Mouse (Mus musculus): ENCODE data around the gene Tgfb2. TPM values are rescaled to one million over a fixed set of nuclear protein-coding genes. Genes with fewer than 3 reads are reported as not detected.

Tgfb2 gene
- total RNA-seq, 4 experiments from 2014 or later, result 23.8 to 32.4 (median 26.5) TPM

DNA sequence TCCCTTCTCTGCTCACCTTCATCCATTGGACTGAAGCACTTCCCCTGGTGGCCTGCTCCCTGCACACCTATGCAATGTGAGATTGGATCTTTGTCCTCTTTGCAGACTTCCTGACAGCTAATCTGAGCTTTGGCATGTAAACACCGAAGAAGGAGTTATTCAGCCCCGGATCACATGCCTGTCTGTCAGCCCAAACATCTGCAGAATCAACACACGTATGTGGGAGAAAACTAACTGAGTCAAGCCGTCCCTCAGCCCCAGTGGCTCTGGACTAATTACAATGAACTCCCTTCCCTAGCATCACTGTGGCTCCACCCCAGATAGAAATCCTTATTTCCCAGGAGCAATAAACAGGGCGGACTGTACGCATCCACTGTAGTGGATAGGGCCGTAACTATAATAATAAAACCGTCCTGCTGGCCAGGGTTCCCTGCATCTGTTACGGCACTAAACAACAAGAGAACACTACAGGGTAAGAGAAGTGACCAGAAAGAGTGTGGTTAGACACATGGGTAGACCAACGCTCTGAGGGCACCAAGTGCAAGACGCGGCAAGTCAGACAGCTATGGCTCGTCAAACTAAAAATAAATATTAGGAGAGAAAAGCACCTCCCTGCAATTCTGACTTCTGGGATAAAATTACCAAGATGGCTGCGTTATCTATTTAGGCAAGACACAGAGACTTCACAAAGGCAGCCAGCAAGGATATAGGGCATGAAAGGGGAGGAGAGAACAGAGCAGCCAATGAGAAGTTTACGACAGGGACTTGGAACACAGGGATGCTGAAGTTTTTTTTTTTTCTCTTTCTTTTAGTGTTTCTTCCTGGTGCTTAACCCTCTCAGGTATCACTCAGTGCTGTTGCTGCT is 3.2 kb downstream of the Tgfb2 start:
- no peak for DNase-seq (ENCODE audit: low spot score in 2 of 2)

- DNase-seq (ENCODE audit: low spot score in 2 of 2), result no peak
Measured at GRCm38 (mm10) chr1:186701206-186701905, 4.4 kb downstream of the Tgfb2 start.

GRCm38 (mm10) chr1:186700496-186700895 is 5.3 kb downstream of the Tgfb2 start:
- DNase-seq (ENCODE audit: low spot score in 2 of 2), result no peak

- DNase-seq (ENCODE audit: low spot score in 2 of 2), result no peak
Measured at GRCm38 (mm10) chr1:186698583-186699338, 7.0 kb downstream of the Tgfb2 start.

- DNase-seq (ENCODE audit: low spot score in 2 of 2), result no peak
Measured at GRCm38 (mm10) chr1:186696231-186696630, 9.6 kb downstream of the Tgfb2 start.

GRCm38 (mm10) chr1:186695361-186695760 is 10.4 kb downstream of the Tgfb2 start:
- DNase-seq (ENCODE audit: low spot score in 2 of 2), result no peak

DNA sequence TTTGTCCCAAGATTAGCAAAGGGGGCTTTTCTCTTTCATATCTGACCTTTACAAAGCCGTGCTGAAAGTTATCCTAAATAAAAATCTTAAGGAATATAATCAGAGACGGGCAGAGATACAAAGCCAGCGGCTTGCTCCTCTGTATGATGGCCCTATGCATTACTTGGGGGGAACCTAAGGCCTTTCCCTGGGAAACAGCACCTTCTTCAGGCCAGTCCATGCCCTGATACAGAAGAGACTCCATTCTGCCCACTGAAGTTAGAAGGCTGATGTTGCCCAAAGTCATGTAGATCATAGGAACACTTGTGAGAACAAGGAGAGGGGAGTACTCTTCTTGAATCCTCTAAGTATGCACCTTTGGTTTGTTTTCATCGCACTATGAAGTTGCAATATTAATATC is 13.4 kb downstream of the Tgfb2 start:
- no peak for DNase-seq (ENCODE audit: low spot score in 2 of 2)

DNA sequence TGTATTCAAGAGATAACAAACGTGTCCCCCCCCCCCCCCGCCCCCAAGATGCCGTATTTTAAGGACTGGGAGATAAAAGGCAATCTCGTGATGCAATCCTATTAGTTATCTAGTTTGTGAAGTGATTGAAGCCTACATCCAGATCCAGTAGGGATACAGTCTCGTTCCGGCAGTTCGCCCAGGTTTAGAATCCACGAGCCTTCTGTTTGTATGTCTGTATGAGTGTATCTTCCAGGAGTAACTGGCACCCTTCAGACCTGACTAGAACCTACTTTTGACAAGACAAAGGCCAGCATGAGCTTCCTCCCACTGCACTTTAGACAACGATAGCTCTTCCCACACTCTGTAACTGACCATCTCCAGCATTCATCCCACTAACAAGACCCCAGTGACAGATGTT is 14.1 kb downstream of the Tgfb2 start:
- DNase-seq (ENCODE audit: low spot score in 2 of 2), result no peak

DNA sequence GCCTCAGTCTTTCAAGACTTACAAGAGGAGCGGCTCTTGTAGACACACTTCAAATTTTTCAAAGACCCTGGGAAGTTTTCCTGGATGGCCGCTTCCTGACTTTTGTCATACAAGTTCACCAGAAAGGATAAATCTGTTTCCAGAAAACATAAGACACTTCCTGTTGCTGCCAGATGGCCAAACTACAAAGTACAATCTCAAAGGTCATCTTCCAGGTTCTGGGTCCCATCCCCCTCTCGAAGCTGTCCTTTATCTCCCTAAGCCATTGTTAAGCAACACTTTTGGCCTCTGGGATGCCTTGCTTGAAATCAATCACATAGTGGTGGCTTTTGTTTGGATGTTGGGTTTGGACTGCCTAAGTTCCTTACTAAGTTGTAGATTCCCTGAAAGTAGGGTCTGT is 21.7 kb downstream of the Tgfb2 start:
- no peak for DNase-seq (ENCODE audit: low spot score in 2 of 2)

DNA sequence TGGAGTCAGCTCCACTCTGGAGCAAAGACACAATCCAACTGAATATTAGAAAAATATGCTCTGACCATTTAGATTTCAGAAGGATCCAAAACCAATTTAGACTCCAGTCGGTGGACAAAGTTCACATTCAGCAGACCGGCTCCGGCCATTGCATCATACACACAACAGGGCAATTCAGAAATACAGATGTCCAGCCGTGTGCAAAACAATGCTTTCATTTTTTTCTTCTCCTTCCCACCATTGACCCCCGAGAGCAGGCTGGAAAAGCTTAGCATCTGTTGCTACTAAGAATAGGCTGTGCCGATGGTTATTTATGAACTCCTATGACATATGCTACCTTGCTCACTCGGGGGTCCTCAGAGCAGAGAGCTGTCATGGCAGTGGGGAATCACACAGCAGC is 23.2 kb downstream of the Tgfb2 start:
- DNase-seq (ENCODE audit: low spot score in 2 of 2), result no peak

DNA sequence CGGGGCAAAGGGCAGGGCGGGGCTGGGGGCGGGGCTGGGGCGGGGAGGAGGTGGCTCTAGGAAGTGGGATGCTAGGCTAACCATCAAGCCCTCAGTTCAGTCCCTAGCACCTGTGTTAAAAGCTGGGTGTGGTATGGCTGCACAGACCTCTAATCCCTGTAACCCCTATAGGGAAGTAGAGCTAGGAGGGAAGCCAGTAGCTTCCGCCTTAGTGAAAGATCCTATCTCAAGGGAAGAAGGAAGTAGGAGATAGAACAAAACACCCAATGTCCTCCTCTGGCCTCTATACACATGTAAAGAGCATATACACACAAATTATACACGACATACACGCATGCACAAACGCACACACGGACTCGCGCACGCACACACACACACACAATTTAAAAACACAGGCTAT is 28.2 kb downstream of the Tgfb2 start:
- no peak for DNase-seq (ENCODE audit: low spot score in 2 of 2)

- no peak for DNase-seq (ENCODE audit: low spot score in 2 of 2)
Measured at GRCm38 (mm10) chr1:186676199-186676598, 29.6 kb downstream of the Tgfb2 start.

DNA sequence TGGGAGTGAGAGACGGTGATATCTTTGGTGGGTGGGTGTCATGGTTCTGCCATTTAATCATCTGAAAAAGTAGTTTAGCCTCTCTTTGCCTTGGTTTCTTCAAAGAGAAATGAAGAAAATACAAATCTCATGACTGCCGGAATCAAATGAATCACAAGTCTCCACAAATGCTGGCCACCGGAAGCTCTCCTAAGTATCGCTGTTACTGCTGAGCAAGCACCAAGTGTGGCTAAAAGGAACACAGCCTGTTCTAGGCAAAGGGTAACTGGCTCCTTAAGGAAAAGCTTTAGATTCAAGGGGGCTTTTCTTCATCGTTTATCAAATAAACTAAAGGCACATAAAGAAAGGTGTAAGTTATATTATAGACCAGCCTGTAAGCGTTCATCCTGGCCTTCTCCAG is 30.5 kb downstream of the Tgfb2 start:
- no peak for DNase-seq (ENCODE audit: low spot score in 2 of 2)

DNA sequence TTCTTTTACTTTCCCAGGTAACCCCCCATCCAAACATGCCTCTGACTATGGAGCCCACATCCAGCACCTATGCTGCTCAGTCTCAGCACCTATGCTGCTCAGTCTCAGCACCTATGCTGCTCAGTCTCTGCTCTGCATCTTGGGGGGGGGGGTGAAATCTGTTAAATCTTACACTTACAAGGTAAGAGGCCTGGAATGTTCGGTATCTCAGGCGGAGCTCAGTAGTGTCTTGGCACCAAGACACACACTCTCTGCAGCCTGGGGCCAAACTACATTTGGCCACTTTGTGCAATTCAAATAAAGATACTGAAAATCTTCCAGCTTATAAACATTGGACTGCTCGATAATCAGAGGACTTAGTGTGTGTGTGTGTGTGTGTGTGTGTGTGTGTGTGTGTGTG is 31.2 kb downstream of the Tgfb2 start:
- DNase-seq (ENCODE audit: low spot score in 2 of 2), result no peak

DNA sequence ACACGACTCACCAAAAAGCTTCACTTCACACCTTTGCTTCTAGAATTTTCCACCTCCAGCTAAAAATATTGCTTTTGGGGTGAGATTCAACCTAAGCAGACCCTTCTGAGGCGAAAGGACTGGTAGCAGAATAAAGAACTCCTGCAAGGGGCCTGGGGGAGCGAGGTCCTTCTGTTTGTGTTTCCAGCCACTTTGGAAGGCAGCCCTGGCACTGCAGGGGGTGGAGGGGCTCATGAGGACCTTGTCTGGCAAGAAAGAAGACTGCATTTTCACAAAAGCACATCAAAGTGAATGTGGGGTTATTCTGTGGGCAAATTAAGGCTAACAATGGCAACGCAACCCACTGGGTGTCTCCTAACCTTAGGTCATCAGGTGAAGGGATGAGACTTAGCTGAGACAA is 32.6 kb downstream of the Tgfb2 start:
- no peak for DNase-seq (ENCODE audit: low spot score in 2 of 2)

GRCm38 (mm10) chr1:186663412-186663811 is 42.4 kb downstream of the Tgfb2 start:
- DNase-seq (ENCODE audit: low spot score in 2 of 2), result no peak

GRCm38 (mm10) chr1:186662996-186663395 is 42.8 kb downstream of the Tgfb2 start:
- DNase-seq (ENCODE audit: low spot score in 2 of 2), result no peak

- no peak for DNase-seq (ENCODE audit: low spot score in 2 of 2)
Measured at GRCm38 (mm10) chr1:186661206-186661921, 44.4 kb downstream of the Tgfb2 start.

DNA sequence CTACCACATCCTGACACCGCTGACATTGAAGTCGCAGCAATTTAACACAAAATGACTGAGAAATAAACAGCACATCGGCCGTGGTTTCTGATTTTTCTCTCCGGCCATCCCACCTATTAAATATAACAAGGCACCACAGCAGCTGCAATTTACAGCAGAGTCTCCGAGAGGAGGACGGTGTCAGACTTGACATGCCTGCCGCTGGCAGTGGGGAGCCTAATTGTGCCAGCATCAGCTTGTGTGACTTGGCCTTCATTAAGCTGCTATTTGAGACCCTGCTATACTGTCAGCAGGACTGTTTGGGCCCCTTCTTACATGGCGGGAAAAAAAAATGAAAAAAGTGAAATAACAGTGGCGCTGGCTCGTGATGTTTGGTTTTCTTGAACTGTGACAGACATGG is 47.0 kb downstream of the Tgfb2 start:
- DNase-seq (ENCODE audit: low spot score in 2 of 2), result no peak

GRCm38 (mm10) chr1:186657559-186658219 is 48.1 kb downstream of the Tgfb2 start:
- no peak for DNase-seq (ENCODE audit: low spot score in 2 of 2)
